Mouse (Mus musculus): ENCODE measurements around the gene Zfp36.

DNA sequence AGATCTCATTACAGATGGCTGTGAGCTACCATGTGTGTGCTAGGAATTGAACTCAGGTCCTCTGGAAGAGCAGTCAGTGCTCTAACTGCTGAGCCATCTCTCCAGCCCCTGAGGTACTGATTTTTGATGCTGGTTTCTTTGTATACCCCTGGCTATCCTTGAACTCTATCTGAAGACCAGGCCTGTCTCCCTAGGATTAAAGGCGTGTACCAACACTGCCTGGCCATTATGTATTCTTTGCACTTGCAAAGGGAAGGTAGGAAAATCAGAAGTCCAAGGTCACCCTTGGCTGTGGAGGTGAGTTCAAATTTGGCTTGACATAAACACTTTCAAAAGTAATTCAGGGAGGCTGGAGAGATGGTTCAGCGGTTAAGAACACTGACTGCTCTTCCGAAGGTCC lies 25.5 kb downstream of the Zfp36 start:
- no peak for TF ChIP-seq POLR2A (IDR thresholded peaks at IDR 0.05; ENCODE audit: low read depth, low read length)
- no peak for TF ChIP-seq CTCF (conservative IDR thresholded peaks at IDR 0.05; ENCODE audit: insufficient read depth, insufficient read length, low read depth, low read length)

Data from kidney, adult 2 months (tissue).